Mouse (Mus musculus) hematopoietic stem cell, adult 5-6 weeks (primary cell): Measurements from ENCODE around the gene Hmces. TPM values are rescaled to one million over a fixed set of nuclear protein-coding genes. Genes with fewer than 3 reads are reported as not detected.

Experiments used
- ATAC-seq, 2 experiments: fragments of 125-278 bp in 1 of 2; replicated peaks in 1 of 2; 2 replicates each; pipeline ENCODE4 v1.8.0; 2016 to 2017; ENCODE audit warnings: inconsistent platforms in 2 of 2, mild to moderate bottlenecking in 2 of 2, moderate number of reproducible peaks in 2 of 2, low read depth in 1 of 2, moderate TSS enrichment in 1 of 2; ENCODE audit not compliant: low FRiP score in 2 of 2, poor library complexity in 2 of 2, severe bottlenecking in 2 of 2, insufficient read depth in 1 of 2, low TSS enrichment in 1 of 2
- total RNA-seq: library from RNA; stranded (forward); fragments of 172-1452, 232-1000 nt; gene quantifications from 2 replicates; pipeline ENCODE4 v1.2.3, GENCODE M21; 2017

The Hmces gene
- total RNA-seq, 1 experiment from 2014 or later: 75.3 TPM

GRCm38 (mm10) chr6:87982506-87982905, 68.8 kb downstream of the Hmces start:
- no peak for ATAC-seq

Other genes starting within 250 kb of the Hmces start
- gene Aplf, start 241.7 kb upstream of the Hmces start, total RNA-seq: 16.6 and 20.9 TPM in 2 replicates
- gene Efcc1, start 183.1 kb upstream of the Hmces start, total RNA-seq: 14.8 and 30.7 TPM in 2 replicates
- 3.6 and 9.3 TPM in 2 replicates for gene Gp9, start 135.9 kb upstream of the Hmces start, total RNA-seq
- gene Rab43, start 101.8 kb upstream of the Hmces start, total RNA-seq: 17.5 and 27.6 TPM in 2 replicates
- gene Gm45140, start 78.1 kb upstream of the Hmces start, total RNA-seq: 18.1 and 24.7 TPM in 2 replicates
- 131 and 197 TPM in 2 replicates for gene Isy1, start 75.1 kb upstream of the Hmces start, total RNA-seq
- gene Cnbp, start 62.8 kb upstream of the Hmces start, total RNA-seq: 1,326 and 1,457 TPM in 2 replicates
- gene Copg1, start 26.1 kb upstream of the Hmces start, total RNA-seq: 70.8 and 72.2 TPM in 2 replicates
- 0.45 and 3.4 TPM in 2 replicates for gene H1fx, start 67.7 kb downstream of the Hmces start, total RNA-seq
- gene Rab7, start 131.3 kb downstream of the Hmces start, total RNA-seq: 73.6 and 77.2 TPM in 2 replicates
- gene Rpn1, start 170.5 kb downstream of the Hmces start, total RNA-seq: 120 and 155 TPM in 2 replicates